Mouse (Mus musculus): ENCODE measurements around the gene Rbm42. TPM values are rescaled to one million over a fixed set of nuclear protein-coding genes. Genes with fewer than 3 reads are reported as not detected.
A peak's percentile ranks its signal among the peaks of the same experiment; 100 is the strongest.

Rbm42 gene
- polyA plus RNA-seq, 1 experiment, result 32.9 TPM

DNA sequence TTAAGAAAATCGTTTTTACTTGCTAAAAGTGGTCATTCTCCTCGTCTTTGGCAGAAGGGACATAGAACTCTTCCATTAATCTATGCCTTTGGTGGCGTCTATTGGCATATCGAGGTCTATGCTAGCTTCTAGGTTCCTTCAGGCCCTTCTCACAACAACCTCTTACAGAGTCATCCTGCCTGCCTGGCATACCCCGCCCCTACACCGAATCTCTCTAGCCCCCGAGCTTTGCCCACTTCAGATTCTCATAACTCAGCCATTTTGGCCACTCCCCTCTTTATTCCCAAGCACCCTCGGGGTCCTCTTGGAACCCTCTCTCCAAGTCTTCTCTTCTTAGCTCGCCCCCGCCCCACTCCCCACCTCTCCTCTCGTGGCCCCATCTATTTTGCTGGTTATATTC, 15.2 kb upstream of the Rbm42 start:
- Histone ChIP-seq H3K4me1 (ENCODE audit: control insufficient read depth, insufficient read depth, low read length) (no peaks in the 10 kb centered on the region), H3K27ac (ENCODE audit: insufficient read depth, low read length) (no peak overlapping the region), H3K4me3 (ENCODE audit: insufficient read depth, low read length) (peak overlapping the region; percentile 71)
- TF ChIP-seq CTCF (IDR thresholded peaks at IDR 0.05; ENCODE audit: borderline replicate concordance, insufficient read depth, low read length) (no peak), POLR2A (IDR thresholded peaks at IDR 0.05; ENCODE audit: low read depth, low read length) (no peak)

DNA sequence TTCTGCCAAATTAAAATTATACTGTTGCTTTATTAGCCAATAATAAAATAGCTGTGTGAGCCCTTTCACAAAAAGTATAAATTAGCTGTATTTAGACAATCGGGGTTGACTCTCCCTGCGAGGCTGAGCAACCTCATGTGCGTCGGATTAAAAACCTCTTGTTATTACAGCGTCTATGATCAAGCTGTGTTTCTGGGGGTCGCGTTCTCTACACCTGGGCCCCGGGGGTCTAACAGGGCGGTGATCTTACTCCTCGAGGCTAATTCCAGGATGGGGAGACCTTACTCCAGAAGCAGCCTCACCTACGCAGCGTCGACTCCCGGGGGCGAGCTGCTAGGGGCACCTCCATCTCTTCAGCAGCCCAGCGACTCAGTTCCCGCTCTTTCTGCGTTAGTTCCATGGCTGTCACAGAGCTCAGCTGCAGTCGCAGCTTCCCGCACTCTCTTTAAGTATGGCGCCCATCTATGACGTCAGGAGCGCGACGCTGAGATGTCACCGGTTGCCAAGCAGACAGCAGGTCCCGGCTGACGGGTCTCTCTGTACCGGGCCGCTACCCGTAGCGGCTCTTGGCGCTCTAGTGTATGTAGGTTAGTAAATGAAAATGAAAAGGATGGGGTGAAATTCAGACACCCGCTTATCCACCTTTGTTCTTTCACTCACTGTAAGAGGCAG, 14.5 kb upstream of the Rbm42 start, which contains the start of gene Haus5:
TSS of gene Haus5 (minus strand) at position 466 of the 672 bp plus-strand sequence.
- no peak within 1 kb of the TSS for H3K27ac ChIP-seq (ENCODE audit: insufficient read depth, low read length)
- no peaks in the 10 kb centered on the region for H3K4me1 ChIP-seq (ENCODE audit: control insufficient read depth, insufficient read depth, low read length)
- TF ChIP-seq CTCF (IDR thresholded peaks at IDR 0.05; ENCODE audit: borderline replicate concordance, insufficient read depth, low read length), result no peak
- TF ChIP-seq POLR2A (IDR thresholded peaks at IDR 0.05; ENCODE audit: low read depth, low read length), result peak; percentile 74
- peak within 1 kb of the TSS; percentile 71 for H3K4me3 ChIP-seq (ENCODE audit: insufficient read depth, low read length)

DNA sequence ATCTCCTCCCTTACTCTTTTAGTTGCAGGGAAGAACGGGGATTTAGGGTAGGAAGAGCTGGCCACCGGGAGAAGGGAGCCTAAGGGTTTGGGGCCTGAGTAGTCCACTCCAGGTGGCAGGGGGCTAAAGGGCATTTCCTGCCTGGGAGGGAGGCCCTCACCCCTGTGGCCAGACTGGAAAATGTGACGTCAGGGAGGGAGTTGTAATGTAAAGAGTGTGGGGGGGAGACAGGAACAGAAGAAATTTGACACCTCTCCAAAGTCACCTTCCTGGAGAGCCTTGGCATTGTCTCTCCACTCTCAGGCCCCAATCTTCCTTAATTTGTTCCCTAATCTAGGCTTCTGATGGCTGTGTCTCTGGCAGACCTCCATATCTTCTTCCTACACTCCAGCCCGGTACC, 11.0 kb downstream of the Rbm42 start:
- TF ChIP-seq CTCF (IDR thresholded peaks at IDR 0.05; ENCODE audit: borderline replicate concordance, insufficient read depth, low read length) (no peak), POLR2A (IDR thresholded peaks at IDR 0.05; ENCODE audit: low read depth, low read length) (no peak)
- Histone ChIP-seq H3K4me3 (ENCODE audit: insufficient read depth, low read length) (no peak overlapping the region), H3K4me1 (ENCODE audit: control insufficient read depth, insufficient read depth, low read length) (no peaks in the 10 kb centered on the region), H3K27ac (ENCODE audit: insufficient read depth, low read length) (no peak overlapping the region)

DNA sequence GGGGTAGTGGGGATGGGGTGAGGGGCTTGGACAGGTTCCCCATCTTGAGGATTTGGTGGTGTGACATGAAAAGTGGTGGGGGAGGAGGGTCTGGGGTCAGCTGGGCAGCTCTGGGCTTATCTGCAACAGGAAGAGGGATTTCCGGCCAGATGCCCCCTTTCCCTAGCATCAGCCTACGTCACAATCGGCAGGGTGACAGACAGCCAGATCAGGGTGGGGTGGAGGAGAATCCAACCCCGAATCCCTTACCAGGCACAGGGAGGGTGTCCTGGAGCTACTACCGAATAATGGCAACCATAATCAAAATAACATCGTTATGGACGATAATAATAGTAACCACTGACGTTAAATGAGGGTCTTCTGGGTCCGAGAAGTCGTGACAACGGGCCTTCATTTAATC, 13.7 kb downstream of the Rbm42 start:
- Histone ChIP-seq H3K4me3 (ENCODE audit: insufficient read depth, low read length) (no peak overlapping the region), H3K4me1 (ENCODE audit: control insufficient read depth, insufficient read depth, low read length) (no peaks in the 10 kb centered on the region), H3K27ac (ENCODE audit: insufficient read depth, low read length) (no peak overlapping the region)
- TF ChIP-seq CTCF (IDR thresholded peaks at IDR 0.05; ENCODE audit: borderline replicate concordance, insufficient read depth, low read length), result no peak
- no peak for TF ChIP-seq POLR2A (IDR thresholded peaks at IDR 0.05; ENCODE audit: low read depth, low read length)

DNA sequence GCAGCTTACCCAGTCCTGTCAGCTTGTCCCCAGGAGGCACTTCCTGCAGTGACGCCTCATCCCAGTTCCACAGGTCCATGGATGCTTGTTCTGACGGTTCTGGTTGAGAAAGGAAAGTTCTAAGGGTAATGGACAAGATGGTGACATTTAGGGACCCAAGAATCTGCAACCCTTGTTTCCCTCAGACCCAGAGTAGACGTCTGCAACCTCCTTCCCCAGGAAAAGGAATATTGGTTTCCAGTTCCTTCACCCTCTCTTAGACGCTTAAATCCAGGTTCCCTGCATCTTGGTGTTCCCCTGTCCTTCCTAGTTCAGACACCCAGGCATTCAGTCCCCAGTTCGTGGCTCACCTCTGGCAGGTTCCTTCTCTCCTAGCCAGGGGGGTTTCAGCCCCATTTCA, 14.4 kb downstream of the Rbm42 start, which contains the start of gene Etv2:
TSS of gene Etv2 (minus strand) at position 101 of the 400 bp plus-strand sequence.
- H3K27ac ChIP-seq (ENCODE audit: insufficient read depth, low read length), result no peak within 1 kb of the TSS
- H3K4me1 ChIP-seq (ENCODE audit: control insufficient read depth, insufficient read depth, low read length), result no peaks in the 10 kb centered on the region
- H3K4me3 ChIP-seq (ENCODE audit: insufficient read depth, low read length), result no peak within 1 kb of the TSS
- TF ChIP-seq CTCF (IDR thresholded peaks at IDR 0.05; ENCODE audit: borderline replicate concordance, insufficient read depth, low read length) (no peak), POLR2A (IDR thresholded peaks at IDR 0.05; ENCODE audit: low read depth, low read length) (no peak)

DNA sequence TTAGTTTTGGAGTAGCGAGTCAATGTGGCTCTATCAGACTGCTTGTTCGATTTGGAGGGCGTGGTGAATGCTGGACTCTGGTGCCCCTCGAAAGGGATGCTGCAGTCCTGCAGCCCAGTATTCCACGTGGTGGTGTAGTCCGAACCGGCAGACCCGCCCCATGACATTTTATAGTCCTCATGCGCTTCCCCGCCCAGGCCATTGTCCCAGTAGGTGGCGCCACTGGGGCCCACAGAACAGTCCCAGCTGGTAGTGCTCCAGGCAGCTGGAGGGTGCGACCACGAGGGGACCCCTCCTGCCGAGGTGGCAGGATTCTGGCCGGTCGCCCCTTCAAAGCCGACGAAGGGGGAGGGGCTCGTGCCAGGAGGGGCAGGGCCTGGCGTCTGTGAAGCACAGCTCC, 15.5 kb downstream of the Rbm42 start:
- Histone ChIP-seq H3K4me3 (ENCODE audit: insufficient read depth, low read length) (no peak overlapping the region), H3K4me1 (ENCODE audit: control insufficient read depth, insufficient read depth, low read length) (no peaks in the 10 kb centered on the region), H3K27ac (ENCODE audit: insufficient read depth, low read length) (no peak overlapping the region)
- TF ChIP-seq CTCF (IDR thresholded peaks at IDR 0.05; ENCODE audit: borderline replicate concordance, insufficient read depth, low read length), result 0 out of 2 replicates have a peak, but pooled peaks have one; percentile 13
- no peak for TF ChIP-seq POLR2A (IDR thresholded peaks at IDR 0.05; ENCODE audit: low read depth, low read length)

DNA sequence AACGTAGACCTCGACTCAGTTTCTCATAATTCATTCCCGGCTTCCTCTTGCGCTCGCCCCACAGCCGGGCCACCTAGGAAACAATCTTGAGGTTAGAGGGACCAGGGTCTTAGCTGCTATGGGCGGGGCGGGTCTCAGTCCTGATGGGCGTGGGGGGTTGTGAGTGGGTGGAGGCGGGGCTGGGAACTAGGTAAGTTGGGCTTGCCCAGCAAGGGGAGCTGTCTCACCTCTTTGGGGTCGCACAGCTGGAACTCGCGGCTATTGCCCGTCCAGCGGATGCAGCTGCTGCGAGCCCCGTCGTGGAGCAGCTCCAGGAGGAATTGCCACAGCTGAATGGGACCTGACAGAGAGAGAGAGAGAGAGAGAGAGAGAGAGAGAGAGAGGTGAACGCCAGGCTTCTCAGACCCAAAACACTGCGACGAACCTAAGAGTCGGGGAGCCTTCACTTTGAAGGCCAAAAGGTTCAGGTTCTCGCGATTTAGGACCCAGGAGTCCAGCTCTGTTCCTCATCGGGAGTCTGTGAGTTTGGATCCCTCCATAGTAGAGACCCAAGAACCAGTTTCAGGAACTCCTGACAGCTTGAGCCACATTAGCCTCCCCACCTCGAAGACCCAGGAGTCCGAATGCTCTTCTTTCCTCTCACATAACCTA, 16.2 kb downstream of the Rbm42 start:
- Histone ChIP-seq H3K4me3 (ENCODE audit: insufficient read depth, low read length) (no peak overlapping the region), H3K27ac (ENCODE audit: insufficient read depth, low read length) (no peak overlapping the region), H3K4me1 (ENCODE audit: control insufficient read depth, insufficient read depth, low read length) (no peaks in the 10 kb centered on the region)
- no peak for TF ChIP-seq CTCF (IDR thresholded peaks at IDR 0.05; ENCODE audit: borderline replicate concordance, insufficient read depth, low read length)
- TF ChIP-seq POLR2A (IDR thresholded peaks at IDR 0.05; ENCODE audit: low read depth, low read length), result no peak

DNA sequence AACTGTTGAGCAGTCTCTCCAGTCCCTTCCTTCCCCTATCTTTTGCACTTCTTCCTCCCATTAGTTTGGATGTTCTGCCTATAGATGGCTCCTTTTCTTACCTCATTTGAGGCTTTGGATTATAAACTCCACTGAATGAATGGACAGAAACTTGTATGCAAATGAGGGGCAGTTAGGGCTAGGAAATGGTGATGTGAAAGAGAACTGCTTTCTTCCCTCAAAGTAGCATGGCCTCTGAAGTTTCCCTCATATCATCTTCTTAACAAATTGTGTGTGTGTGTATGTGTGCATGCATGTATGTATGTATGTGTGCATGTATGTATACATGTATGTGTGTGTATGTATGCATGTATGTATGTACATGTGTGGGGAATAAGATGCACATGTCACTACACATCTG, 21.1 kb downstream of the Rbm42 start:
- TF ChIP-seq CTCF (IDR thresholded peaks at IDR 0.05; ENCODE audit: borderline replicate concordance, insufficient read depth, low read length), result no peak
- TF ChIP-seq POLR2A (IDR thresholded peaks at IDR 0.05; ENCODE audit: low read depth, low read length), result no peak
- Histone ChIP-seq H3K4me3 (ENCODE audit: insufficient read depth, low read length) (no peak overlapping the region), H3K27ac (ENCODE audit: insufficient read depth, low read length) (no peak overlapping the region), H3K4me1 (ENCODE audit: control insufficient read depth, insufficient read depth, low read length) (no peaks in the 10 kb centered on the region)

DNA sequence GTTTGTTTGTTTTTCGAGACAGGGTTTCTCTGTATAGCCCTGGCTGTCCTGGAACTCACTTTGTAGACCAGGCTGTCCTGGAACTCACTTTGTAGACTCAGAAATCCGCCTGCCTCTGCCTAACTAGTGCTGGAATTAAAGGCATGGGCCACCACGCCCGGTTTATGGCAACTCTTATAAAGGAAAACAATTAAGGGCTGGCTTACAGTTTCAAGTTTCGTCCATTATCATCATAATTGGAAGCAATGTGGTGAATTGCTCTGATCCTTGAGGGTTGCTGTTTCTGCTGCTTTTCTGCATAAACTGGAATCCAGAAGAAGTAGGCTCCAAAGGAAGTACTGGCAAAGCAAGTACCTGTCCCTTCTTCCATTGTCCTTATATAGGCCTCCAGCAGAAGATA, 23.5 kb downstream of the Rbm42 start:
- H3K4me3 ChIP-seq (ENCODE audit: insufficient read depth, low read length), result no peak overlapping the region
- no peak overlapping the region for H3K27ac ChIP-seq (ENCODE audit: insufficient read depth, low read length)
- H3K4me1 ChIP-seq (ENCODE audit: control insufficient read depth, insufficient read depth, low read length), result no peaks in the 10 kb centered on the region
- no peak for TF ChIP-seq CTCF (IDR thresholded peaks at IDR 0.05; ENCODE audit: borderline replicate concordance, insufficient read depth, low read length)
- TF ChIP-seq POLR2A (IDR thresholded peaks at IDR 0.05; ENCODE audit: low read depth, low read length), result no peak
